Comparison of ENCODE assay signal across 25 mouse cellular contexts in genomic region chr11:56351231-56351630, GRCm38 (mm10).
DNase-seq lines count a peak whose midpoint lies in the region; ATAC-seq lines count a peak whose summit lies in the region.
"Had no signal": no experiment of that assay in that cellular context is flagged by ENCODE, and none has a peak within 500 bp of the region (broad histone marks: within the 10 kb centered on the region; RNA-seq: fewer than 3 reads in every experiment).

No protein-coding gene starts in this region.

- no peaks in the 10 kb centered on the region for H3K4me1 ChIP-seq in forebrain, embryonic 15.5 days
- no peaks in the 10 kb centered on the region for H3K4me1 ChIP-seq in forebrain, embryonic 12.5 days
- H3K4me1 ChIP-seq in heart, embryonic 10.5 days = no peaks in the 10 kb centered on the region
- no peaks in the 10 kb centered on the region for H3K4me1 ChIP-seq in lung, embryonic 15.5 days
- H3K4me1 ChIP-seq: embryonic facial prominence, embryonic 15.5 days; heart, embryonic 13.5 days; hindbrain, embryonic 12.5 days had no signal

- no peak overlapping the region for H3K9ac ChIP-seq in forebrain, embryonic 15.5 days (replicated peaks)
- H3K9ac ChIP-seq in forebrain, embryonic 12.5 days = no peak overlapping the region
- H3K9ac ChIP-seq in lung, embryonic 15.5 days = no peak overlapping the region
- H3K9ac ChIP-seq: embryonic facial prominence, embryonic 15.5 days; heart, embryonic 13.5 days; hindbrain, embryonic 12.5 days had no signal

- H3K36me3 ChIP-seq in forebrain, embryonic 15.5 days = no peaks in the 10 kb centered on the region
- H3K36me3 ChIP-seq in forebrain, embryonic 12.5 days (replicated peaks) = no peaks in the 10 kb centered on the region
- H3K36me3 ChIP-seq in heart, embryonic 10.5 days = no peaks in the 10 kb centered on the region
- no peaks in the 10 kb centered on the region for H3K36me3 ChIP-seq in lung, embryonic 15.5 days
- H3K36me3 ChIP-seq: embryonic facial prominence, embryonic 15.5 days; forebrain, embryonic 10.5 days; heart, embryonic 13.5 days; hindbrain, embryonic 12.5 days had no signal

- peak overlapping the region; percentile 62 for H3K27ac ChIP-seq in forebrain, embryonic 15.5 days (replicated peaks)
- H3K27ac ChIP-seq in forebrain, embryonic 12.5 days = no peak overlapping the region
- no peak overlapping the region for H3K27ac ChIP-seq in heart, embryonic 10.5 days
- H3K27ac ChIP-seq in lung, embryonic 15.5 days = peak overlapping the region; percentile 59; the same call in 1 of the 2 replicates
- H3K27ac ChIP-seq: embryonic facial prominence, embryonic 15.5 days; forebrain, embryonic 10.5 days; gastrocnemius, adult 2 months; heart, embryonic 13.5 days; hindbrain, embryonic 12.5 days had no signal

- DNase-seq in heart, adult 9 months (ENCODE audit: low spot score in 2 of 2) = peak; percentile 1 to 10
- DNase-seq in heart, embryonic 10.5 days (ENCODE audit: low spot score) = no peak
- DNase-seq in lung, postnatal 10 days = no peak
- DNase-seq in lung, postnatal 25 days (ENCODE audit: low spot score) = peak; percentile 32
- no peak for DNase-seq in left cerebral cortex, postnatal 14 days (ENCODE audit: low spot score in 2 of 2)
- DNase-seq: adrenal gland, adult 2 months; cerebellum, adult 11 months; cerebellum, adult 9-10 months; embryo, embryonic 11 days; gastrocnemius, adult 2 months; gastrocnemius, postnatal 25 days; heart, postnatal 4 days had no signal

- intact Hi-C loops in left cerebral cortex, postnatal 14 days (cut with DNase I) = no loop called here

- no peak for ATAC-seq in forebrain, embryonic 15.5 days (replicated peaks)
- ATAC-seq in forebrain, embryonic 12.5 days (ENCODE audit: low FRiP score) = no peak
- ATAC-seq in lung, embryonic 15.5 days (ENCODE audit: borderline replicate concordance, extremely low read depth, low FRiP score, low TSS enrichment) = no peak
- ATAC-seq: hindbrain, embryonic 16.5 days; inflammation-experienced regulatory T-cells, adult 6 months; intestine, postnatal 0 days; Patski had no signal

- H3K4me2 ChIP-seq in forebrain, embryonic 15.5 days (replicated peaks) = no peak overlapping the region
- H3K4me2 ChIP-seq in forebrain, embryonic 12.5 days = no peak overlapping the region
- H3K4me2 ChIP-seq in lung, embryonic 15.5 days = no peak overlapping the region
- H3K4me2 ChIP-seq: embryonic facial prominence, embryonic 15.5 days; heart, embryonic 13.5 days; hindbrain, embryonic 12.5 days had no signal

- no peak overlapping the region for H3K4me3 ChIP-seq in forebrain, embryonic 15.5 days
- no peak overlapping the region for H3K4me3 ChIP-seq in forebrain, embryonic 12.5 days (replicated peaks)
- no peak overlapping the region for H3K4me3 ChIP-seq in heart, embryonic 10.5 days
- no peak overlapping the region for H3K4me3 ChIP-seq in lung, embryonic 15.5 days
- H3K4me3 ChIP-seq: embryonic facial prominence, embryonic 15.5 days; erythroblast, embryonic 14.5 days; forebrain, embryonic 10.5 days; gastrocnemius, adult 2 months; heart, embryonic 13.5 days; hindbrain, embryonic 12.5 days had no signal

- H3K9me3 ChIP-seq in forebrain, embryonic 15.5 days = no peaks in the 10 kb centered on the region
- H3K9me3 ChIP-seq in forebrain, embryonic 12.5 days = no peaks in the 10 kb centered on the region
- H3K9me3 ChIP-seq in heart, embryonic 10.5 days = no peaks in the 10 kb centered on the region
- no peaks in the 10 kb centered on the region for H3K9me3 ChIP-seq in lung, embryonic 15.5 days
- H3K9me3 ChIP-seq: embryonic facial prominence, embryonic 15.5 days; forebrain, embryonic 10.5 days; heart, embryonic 13.5 days; hindbrain, embryonic 12.5 days had no signal

- WGBS in forebrain, embryonic 15.5 days = 96% methylated on average over 1 of the region's 1 CpGs
- 81% methylated on average over 1 of the region's 1 CpGs for WGBS in forebrain, embryonic 12.5 days
- WGBS in heart, embryonic 10.5 days = 58% methylated on average over 1 of the region's 1 CpGs
- 74% methylated on average over 1 of the region's 1 CpGs for WGBS in lung, embryonic 15.5 days

- no peaks in the 10 kb centered on the region for H3K27me3 ChIP-seq in forebrain, embryonic 15.5 days
- no peaks in the 10 kb centered on the region for H3K27me3 ChIP-seq in forebrain, embryonic 12.5 days
- H3K27me3 ChIP-seq in heart, embryonic 10.5 days (ENCODE audit: insufficient read depth, poor library complexity, severe bottlenecking) = no peaks in the 10 kb centered on the region
- H3K27me3 ChIP-seq in lung, embryonic 15.5 days = no peaks in the 10 kb centered on the region
- H3K27me3 ChIP-seq: CH12.LX; embryonic facial prominence, embryonic 15.5 days; heart, embryonic 13.5 days; hindbrain, embryonic 12.5 days; Patski had no signal

Comparison
In these comparisons a context has a peak if more than half of its experiments do, and no peak if none do; other contexts are left out.
1. H3K27ac ChIP-seq: peak in forebrain, embryonic 15.5 days (single experiment) and lung, embryonic 15.5 days (single experiment); none in forebrain, embryonic 12.5 days (single experiment) and heart, embryonic 10.5 days (single experiment).
2. DNase-seq: peak in heart, adult 9 months (2 of 2) and lung, postnatal 25 days (single experiment); none in heart, embryonic 10.5 days (single experiment), lung, postnatal 10 days (single experiment) and left cerebral cortex, postnatal 14 days (0 of 2).